Mouse (Mus musculus): ENCODE measurements around the gene Cblc.

The Cblc gene

GRCm38 (mm10) chr7:19796697-19797588 is at the start of gene Cblc:
Gene Cblc (minus strand): TSS chr7:19796809.
- DNase-seq, result peak; percentile 66

- no peak for DNase-seq
Measured at GRCm38 (mm10) chr7:19844521-19845171, 48.0 kb upstream of the Cblc start.

- DNase-seq, result peak; percentile 56
Measured at GRCm38 (mm10) chr7:19843561-19843960, 47.0 kb upstream of the Cblc start.

- DNase-seq, result no peak
Measured at GRCm38 (mm10) chr7:19842885-19843504, 46.4 kb upstream of the Cblc start.

GRCm38 (mm10) chr7:19841686-19842413 is 45.2 kb upstream of the Cblc start:
- no peak for DNase-seq

- no peak for DNase-seq
Measured at GRCm38 (mm10) chr7:19840936-19841335, 44.3 kb upstream of the Cblc start.

- no peak for DNase-seq
Measured at GRCm38 (mm10) chr7:19840371-19840770, 43.8 kb upstream of the Cblc start.

GRCm38 (mm10) chr7:19836843-19837242 is 40.2 kb upstream of the Cblc start:
- DNase-seq, result no peak

GRCm38 (mm10) chr7:19834055-19834454 is 37.4 kb upstream of the Cblc start:
- DNase-seq, result no peak

GRCm38 (mm10) chr7:19831837-19832236 is 35.2 kb upstream of the Cblc start:
- DNase-seq, result no peak

- DNase-seq, result no peak
Measured at GRCm38 (mm10) chr7:19830682-19831156, 34.1 kb upstream of the Cblc start.

GRCm38 (mm10) chr7:19829694-19830093 is 33.1 kb upstream of the Cblc start:
- DNase-seq, result no peak

- DNase-seq, result no peak
Measured at GRCm38 (mm10) chr7:19826756-19827155, 30.1 kb upstream of the Cblc start.

GRCm38 (mm10) chr7:19824182-19824973 is 27.8 kb upstream of the Cblc start:
- DNase-seq, result peak; percentile 42

- no peak for DNase-seq
Measured at GRCm38 (mm10) chr7:19823256-19824181, 26.9 kb upstream of the Cblc start.

- no peak for DNase-seq
Measured at GRCm38 (mm10) chr7:19822604-19823058, 26.0 kb upstream of the Cblc start, which contains the start of gene Bcl3. Gene Bcl3 (minus strand): TSS chr7:19822770.

GRCm38 (mm10) chr7:19822193-19822592 is 25.6 kb upstream of the Cblc start:
- DNase-seq, result no peak

GRCm38 (mm10) chr7:19821633-19822032 is 25.0 kb upstream of the Cblc start:
- DNase-seq, result no peak

- no peak for DNase-seq
Measured at GRCm38 (mm10) chr7:19820347-19821048, 23.9 kb upstream of the Cblc start.

- no peak for DNase-seq
Measured at GRCm38 (mm10) chr7:19818875-19819274, 22.3 kb upstream of the Cblc start.

Measured in right cerebral cortex, postnatal 4 days (tissue).